Mouse (Mus musculus): ENCODE data around the gene Ap1ar. TPM values are rescaled to one million over a fixed set of nuclear protein-coding genes. Genes with fewer than 3 reads are reported as not detected.
"Not testable (repeated sequence)": the region's sequence is repeated elsewhere in the genome, so short reads cannot be mapped to it uniquely, and the experiment has no call there.

The Ap1ar gene
- total RNA-seq, 4 experiments from 2014 or later, result 19.0 to 22.9 (median 20.3) TPM

DNA sequence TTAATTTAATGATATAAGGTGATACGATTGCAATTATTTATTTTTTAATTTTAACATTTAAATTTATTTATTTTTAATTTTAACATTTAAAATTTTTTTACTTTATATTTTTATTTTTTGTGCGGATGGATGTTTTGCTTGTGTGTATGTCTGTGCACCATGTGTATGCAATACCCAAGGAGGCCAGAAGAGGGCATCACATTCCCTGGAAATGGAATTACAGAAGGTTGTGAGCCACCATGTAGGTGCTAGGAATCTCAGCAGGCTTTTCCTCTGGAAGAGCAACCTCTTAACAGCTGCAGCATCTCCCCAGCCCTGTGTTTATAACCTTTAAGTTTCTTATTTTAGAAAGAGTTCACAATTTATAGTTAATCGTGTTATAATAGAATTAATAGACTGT, 41.6 kb downstream of the Ap1ar start:
- no peak for DNase-seq (ENCODE audit: low spot score)

DNA sequence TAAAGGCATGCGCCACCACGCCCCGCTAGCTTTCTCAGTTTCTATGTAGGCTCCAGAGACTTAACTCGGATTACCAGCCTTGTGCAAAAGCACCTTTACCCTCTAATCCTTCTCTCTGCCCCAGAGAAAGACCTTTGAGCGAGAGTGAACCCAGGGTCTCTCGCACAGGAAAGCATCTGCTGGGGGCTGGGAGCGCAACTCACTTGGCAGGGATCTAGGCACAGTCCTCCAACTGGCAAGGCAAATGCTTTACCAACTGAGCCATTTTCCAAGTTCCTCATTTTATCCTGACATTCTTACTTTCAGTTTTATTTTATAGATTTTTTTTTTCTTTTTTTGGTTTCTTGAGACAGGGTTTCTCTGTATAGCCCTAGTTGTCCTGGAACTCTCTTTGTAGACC, 44.3 kb downstream of the Ap1ar start:
- DNase-seq (ENCODE audit: low spot score), result no peak

DNA sequence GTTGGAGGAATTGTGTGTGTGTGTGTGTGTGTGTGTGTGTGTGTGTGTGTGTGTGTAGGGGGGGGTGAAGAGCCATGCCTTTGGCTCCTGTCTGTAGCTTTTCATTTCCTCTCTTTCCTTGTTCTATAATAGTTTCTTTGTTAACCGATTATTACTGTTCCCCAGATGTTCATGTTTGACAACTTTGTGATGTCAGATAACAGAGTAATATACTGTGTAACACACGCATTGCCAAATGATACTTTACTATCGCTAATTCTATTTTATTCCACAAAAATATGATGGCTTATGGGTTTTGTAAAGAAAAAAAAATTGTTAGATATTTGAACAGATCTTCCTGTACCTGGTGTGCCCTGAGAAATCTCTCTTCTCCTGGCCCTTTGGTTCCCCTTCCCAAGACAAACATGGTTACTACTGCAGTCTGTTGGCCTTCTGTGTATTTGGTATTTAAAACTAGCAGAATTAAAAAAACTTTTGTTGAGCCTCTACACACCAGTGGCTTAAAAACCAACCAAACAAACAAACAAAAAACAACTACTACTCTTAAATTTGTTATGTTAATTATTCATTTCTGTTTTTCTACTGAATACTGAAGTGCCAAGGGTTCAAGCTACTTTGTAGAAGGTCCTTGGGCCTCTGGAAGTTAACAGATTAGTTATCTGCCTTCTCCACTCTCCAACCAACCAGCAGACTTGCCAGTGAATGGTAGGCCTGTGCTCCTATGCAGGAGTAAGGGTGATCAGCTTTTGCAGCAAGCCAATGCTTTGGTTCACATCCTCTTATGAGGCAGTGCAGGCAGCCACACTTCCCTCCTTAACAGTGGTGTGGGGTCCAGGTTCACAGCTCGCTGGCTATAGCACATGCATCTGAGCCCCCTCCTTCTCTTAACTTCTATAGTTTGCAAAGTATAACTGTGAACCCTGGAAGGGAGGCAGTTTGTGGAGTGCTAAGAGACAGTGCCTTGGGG, 45.4 kb downstream of the Ap1ar start:
- DNase-seq (ENCODE audit: low spot score), result no peak

- DNase-seq (ENCODE audit: low spot score), result no peak
These were observed 46.3 kb downstream of the Ap1ar start for GRCm38 (mm10) chr3:127791056-127791483.

- peak; percentile 44 for DNase-seq (ENCODE audit: low spot score)
These were observed 46.9 kb downstream of the Ap1ar start for GRCm38 (mm10) chr3:127790234-127791055.

GRCm38 (mm10) chr3:127789500-127790191, 47.7 kb downstream of the Ap1ar start, which contains the start of gene Tifa:
Gene Tifa, plus strand, starts transcription at chr3:127789805.
- peak; percentile 76 for DNase-seq (ENCODE audit: low spot score)

DNA sequence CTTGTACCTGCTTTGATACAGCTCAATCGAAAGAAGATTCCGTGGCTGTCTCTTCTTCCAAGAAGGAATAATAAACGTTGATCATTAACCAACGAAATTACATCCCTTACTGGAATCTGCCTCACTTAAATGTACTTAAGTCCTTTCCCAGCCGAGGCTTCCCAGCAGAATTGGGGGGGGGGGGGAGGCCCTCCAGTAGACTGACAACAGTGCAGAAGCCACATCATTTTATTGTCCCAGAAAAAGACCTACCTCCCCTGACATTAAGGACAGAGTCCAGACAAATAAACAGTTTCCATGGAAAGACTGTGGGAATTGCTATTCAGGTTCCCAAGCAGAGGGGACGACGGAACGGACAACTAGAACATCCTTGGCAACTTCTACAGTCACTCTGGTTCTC, 48.4 kb downstream of the Ap1ar start:
- DNase-seq (ENCODE audit: low spot score), result no peak

GRCm38 (mm10) chr3:127788038-127788437, 49.3 kb downstream of the Ap1ar start:
- no peak for DNase-seq (ENCODE audit: low spot score)

DNA sequence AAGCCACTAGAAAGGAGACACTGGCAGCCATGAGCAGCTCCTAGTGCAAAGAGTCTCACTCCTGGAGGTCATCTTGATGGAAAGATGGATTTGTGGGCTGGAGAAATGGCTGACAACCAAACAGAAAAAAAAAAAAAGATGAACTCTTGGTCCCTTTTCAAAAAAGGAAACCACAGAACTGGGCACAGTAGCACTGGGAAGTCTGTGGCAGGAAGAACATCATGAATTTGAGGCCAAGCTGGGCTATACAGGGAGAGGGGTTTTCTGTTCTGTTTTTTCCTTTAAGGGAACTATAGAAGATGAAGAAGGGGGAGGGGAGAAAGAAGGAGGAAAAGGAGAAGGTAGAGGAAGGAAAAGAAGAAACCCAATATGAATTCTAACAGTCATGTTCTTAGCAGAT, 50.3 kb downstream of the Ap1ar start:
- DNase-seq (ENCODE audit: low spot score), result no peak

- DNase-seq (ENCODE audit: low spot score), result not testable (repeated sequence)
These were observed 53.6 kb downstream of the Ap1ar start for GRCm38 (mm10) chr3:127783680-127784079.

GRCm38 (mm10) chr3:127782921-127783320, 54.4 kb downstream of the Ap1ar start:
- DNase-seq (ENCODE audit: low spot score), result no peak

DNA sequence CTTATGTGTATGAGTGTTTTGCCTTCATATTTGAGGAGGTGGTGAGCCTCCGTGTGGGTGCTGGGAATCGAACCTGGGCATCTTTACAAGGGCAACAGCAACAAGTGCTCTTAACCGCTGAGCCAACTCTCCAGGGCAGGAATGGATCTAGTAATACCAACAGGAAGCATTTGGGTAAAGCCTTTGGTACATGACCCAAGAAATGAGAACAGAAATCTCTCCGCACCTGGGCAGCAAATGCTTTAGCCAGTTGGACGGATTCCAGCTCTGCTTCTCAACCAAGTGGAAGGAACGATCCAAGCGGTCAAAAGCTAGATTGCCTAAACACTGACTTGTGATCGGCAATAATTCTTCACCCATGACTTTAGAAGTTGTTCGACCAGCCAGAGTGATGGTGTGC, 56.4 kb downstream of the Ap1ar start:
- no peak for DNase-seq (ENCODE audit: low spot score)

DNA sequence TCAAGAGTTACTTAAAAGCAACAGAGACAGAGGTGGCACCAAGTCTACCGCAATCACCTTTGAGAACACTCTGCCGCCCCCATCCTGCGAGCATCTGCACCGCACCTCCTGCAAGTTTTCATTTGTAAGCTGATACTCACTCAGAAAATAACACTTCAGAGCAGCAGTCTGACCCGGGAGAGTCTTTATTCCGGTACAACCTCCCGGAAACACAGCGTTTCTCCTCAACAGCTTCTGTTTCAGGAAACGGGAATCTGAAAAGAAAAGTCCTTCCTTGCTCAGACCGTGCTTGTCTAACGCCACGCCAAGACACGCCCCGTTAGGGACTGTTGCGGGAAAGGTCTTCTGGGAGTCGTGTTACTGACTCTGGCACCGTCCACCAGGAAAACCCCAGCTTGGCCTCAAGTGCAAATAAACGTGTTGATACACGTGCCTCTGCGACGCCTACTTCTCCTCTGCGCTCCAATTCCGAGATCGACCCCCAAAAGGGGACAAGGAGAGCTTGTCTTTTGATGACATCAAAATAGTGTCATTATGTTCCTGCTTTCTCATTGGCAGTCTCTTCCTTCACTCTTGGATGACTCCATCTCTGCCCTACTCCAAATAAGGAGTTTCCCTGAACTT, 57.2 kb downstream of the Ap1ar start, which contains the start of gene Alpk1:
TSS of gene Alpk1 (minus strand) at position 507 of the 624 bp plus-strand sequence.
- DNase-seq (ENCODE audit: low spot score), result peak; percentile 91

- DNase-seq (ENCODE audit: low spot score), result no peak
These were observed 68.2 kb downstream of the Ap1ar start for GRCm38 (mm10) chr3:127769146-127769545.

- no peak for DNase-seq (ENCODE audit: low spot score)
These were observed 71.4 kb downstream of the Ap1ar start for GRCm38 (mm10) chr3:127765971-127766370.

- DNase-seq (ENCODE audit: low spot score), result no peak
These were observed 72.8 kb downstream of the Ap1ar start for GRCm38 (mm10) chr3:127764541-127764940.

GRCm38 (mm10) chr3:127763076-127763612, 74.2 kb downstream of the Ap1ar start:
- DNase-seq (ENCODE audit: low spot score), result peak; percentile 79

DNA sequence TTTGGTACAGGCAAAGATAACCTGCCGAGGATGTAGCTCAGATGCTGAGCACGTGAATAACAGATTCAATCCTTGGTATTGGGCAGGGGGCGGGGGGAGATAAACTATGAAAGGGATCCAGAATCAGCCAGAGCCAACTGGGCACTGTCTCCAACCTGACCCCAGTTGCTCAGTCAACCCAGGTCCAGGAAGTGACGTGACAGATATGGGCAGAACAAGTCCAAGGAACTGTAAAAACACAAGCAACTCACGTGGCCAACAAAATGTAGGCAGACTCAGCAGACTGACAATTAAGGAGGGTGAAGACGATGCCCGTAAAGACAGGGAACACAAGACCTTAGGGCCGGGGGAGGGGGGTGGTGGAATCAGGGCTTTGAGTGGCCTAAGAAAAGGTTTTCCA, 74.9 kb downstream of the Ap1ar start:
- DNase-seq (ENCODE audit: low spot score), result no peak

- DNase-seq (ENCODE audit: low spot score), result no peak
These were observed 78.1 kb downstream of the Ap1ar start for GRCm38 (mm10) chr3:127759212-127759611.

GRCm38 (mm10) chr3:127758806-127759205, 78.5 kb downstream of the Ap1ar start:
- no peak for DNase-seq (ENCODE audit: low spot score)

DNA sequence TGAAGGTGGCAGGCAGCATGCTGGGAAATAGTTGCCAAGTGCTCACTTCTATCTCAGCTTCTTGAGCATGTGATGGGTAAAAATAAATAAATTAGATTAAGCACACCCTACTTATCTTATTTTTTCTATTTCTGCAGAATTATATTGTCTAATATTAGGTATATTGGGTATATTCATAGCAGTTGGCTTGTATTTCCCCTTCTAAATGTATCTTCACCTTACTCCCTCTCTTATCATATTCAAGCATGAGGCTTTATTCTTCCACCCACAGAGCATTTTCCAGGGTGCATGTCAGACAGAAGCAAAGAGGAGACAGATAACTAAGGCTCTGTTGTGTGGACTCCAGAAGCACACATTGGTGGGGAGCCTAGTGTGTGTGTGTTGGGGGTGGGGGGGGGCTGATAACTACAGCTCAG, 79.4 kb downstream of the Ap1ar start:
- DNase-seq (ENCODE audit: low spot score), result no peak
